Mouse (Mus musculus) CH12.LX (cell line): ENCODE measurements at regions not wholly inside any gene's neighbourhood (a gene's known extent, or its start where the extent isn't known, plus 50 kb on each side); places are given as distances from the start of the nearest gene placed in this dataset.

Experiments used
- JUND ChIP-seq: conservative IDR thresholded peaks from 2 replicates; pipeline ENCODE4 v1.6.1; 2011; ENCODE audit warnings: low read depth, low read length, improper control_type of control experiment
- POLR2A ChIP-seq: IDR thresholded peaks from 2 replicates; pipeline ENCODE4 v1.6.1; 2011; ENCODE audit warnings: low read depth, mild to moderate bottlenecking, improper control_type of control experiment, low read length
- SMC3 ChIP-seq: IDR thresholded peaks from 2 replicates; pipeline ENCODE4 v1.6.1; 2011; ENCODE audit warnings: low read depth, low read length, improper control_type of control experiment
- TCF12 ChIP-seq: IDR thresholded peaks from 2 replicates; pipeline ENCODE4 v1.6.1; 2014; ENCODE audit warnings: low read depth, mild to moderate bottlenecking, inconsistent platforms, low read length, improper control_type of control experiment
- UBTF ChIP-seq: IDR thresholded peaks from 2 replicates; pipeline ENCODE4 v1.6.1; 2012; ENCODE audit warnings: low read depth, mild to moderate bottlenecking, inconsistent platforms, low read length, improper control_type of control experiment, moderate library complexity
- USF1 ChIP-seq: IDR thresholded peaks from 2 replicates; pipeline ENCODE4 v1.6.1; 2014; ENCODE audit warnings: low read depth, mild to moderate bottlenecking, inconsistent platforms, low read length, improper control_type of control experiment

DNA sequence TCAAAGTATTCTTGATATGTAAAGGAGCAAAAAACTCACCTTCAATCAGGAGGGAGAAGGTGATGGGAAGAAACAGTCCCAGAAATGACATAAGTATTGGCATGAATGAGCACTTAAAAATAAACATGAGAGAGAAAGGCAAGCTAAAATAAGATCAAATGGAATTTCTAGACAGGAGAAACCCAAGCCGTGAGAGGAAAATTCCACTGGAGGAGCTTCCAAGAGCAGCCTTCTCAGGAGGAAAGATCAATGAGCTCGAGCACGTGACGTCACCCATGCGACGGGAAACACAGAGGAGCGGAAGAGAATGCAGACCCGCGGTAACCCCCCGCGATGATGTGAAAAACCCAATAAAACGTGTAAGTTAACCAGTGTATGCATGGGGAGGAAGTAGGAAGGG lies 274.6 kb downstream of the Lyplal1 start:
- TF ChIP-seq POLR2A (no peak), TCF12 (no peak), UBTF (no peak), USF1 (no peak), JUND (no peak), SMC3 (no peak)
